Mouse (Mus musculus): Measurements from ENCODE around the gene Tfap2a. TPM values are rescaled to one million over a fixed set of nuclear protein-coding genes. Genes with fewer than 3 reads are reported as not detected.

Tfap2a gene
- total RNA-seq, 2 experiments from 2014 or later = 0.16 to 0.29 TPM

DNA sequence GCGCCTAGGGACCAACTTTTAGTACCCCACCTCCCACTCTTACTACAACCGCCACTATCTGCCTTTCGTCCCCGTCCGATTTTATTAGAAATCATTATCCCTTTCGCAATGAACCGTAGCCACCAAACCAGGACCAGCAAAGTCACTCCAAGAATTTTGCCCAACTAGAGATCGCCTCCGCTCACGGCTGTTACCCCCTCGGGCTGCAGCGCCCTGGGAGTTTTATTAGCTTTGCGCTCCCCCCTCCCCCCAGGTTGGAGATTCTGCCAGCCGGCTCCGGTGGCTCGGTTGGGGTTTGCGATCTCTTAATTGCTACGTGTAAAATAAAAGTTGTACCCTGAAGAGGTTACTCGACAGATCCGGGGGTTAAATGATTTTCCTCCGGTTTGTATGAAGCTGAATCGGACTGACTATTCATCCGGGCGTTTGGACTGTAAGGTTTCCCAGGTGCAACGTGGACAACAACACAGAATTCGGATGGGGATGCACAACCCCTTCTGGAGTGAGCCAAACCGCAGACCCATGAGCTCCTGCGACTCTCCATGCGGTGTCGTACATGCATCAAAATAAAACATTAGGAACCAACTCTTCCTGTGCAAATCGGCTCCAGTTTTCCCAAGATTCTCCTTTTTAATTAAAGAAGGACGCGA is 3.7 kb downstream of the Tfap2a start:
- no peak for DNase-seq

DNA sequence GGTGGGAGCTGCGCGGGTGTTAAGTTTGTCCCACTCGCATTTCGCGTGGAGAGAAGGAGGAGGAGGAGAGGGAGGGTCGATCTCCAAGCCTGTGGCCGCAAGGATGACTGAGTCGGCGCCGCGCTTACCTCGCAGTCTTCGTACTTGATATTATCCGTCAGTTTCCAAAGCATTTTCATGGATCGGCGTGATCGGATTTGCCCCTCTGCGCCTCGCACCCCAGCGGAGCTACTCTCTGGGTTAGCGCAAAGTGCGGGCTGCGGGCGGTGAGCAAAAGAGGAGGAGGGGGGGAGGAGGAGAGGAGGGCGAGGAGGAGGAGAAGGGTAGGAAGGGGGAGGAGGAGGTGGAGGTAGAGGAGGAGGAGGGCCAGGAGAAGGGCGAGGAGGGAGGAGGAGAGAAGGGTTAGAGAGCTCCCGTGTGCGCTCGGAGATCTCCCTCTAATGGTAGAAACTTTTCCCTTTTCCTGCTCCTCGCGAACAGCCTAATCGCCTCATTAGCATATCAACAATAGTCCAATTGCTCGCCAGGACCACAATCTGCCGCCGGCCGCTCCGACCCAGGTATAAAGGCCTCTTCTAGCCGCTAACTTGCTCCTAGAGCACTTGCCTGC is 4.5 kb downstream of the Tfap2a start:
- no peak for DNase-seq

DNA sequence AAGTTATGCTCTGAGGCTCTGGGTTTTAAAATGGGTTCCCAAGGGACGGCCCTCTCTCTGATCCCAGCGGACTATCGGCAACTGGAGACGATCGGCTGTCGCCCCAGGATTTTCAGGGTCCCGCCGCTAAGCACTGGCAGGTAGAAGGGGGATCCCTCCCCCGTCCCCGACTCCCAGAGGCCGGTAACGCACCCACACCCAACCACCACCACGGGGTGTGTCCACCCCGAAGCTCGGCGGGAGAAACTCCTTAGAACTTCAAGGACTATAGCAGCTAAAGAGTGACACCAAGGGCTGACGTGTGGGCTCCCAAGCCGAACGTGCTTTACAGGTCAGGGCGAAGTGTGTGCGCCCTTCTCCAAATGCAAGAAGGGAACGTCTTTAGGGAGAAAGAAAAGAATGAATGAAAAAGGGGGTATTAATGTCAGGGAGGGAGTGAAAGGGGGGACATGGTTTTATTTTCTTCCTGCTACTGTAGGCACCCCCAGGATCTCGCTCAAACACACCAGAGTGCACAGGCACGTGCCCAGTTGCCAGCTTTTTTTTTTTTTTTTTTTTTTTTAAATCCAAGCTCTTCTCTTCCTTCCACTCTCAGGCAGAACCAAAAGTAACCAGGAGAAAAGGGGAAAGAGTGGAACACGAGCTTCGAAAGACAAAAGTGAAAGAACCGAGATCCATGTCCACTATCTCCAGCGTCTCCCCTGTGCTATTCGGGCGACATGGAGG is 5.2 kb downstream of the Tfap2a start:
- DNase-seq = no peak

DNA sequence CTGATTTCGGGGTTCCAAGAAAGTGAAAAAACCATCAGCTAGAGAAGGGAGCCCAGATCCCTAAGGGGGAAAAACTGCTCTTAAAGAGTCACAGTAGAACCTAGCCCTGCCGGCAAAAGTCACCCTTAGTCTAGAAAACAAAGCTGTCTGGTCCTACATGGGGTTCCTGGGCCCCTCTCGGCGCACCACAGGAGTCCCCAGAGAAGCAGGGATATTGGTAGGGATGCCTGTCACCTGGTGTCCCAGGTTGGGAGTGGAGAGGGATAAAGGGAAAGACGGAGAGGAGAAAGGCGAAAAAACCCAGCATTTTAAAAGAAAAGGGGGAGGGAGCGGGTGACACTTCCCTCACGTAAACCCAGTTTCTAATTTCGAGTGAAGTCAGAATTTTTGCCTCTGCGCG is 6.1 kb downstream of the Tfap2a start:
- DNase-seq = no peak

DNA sequence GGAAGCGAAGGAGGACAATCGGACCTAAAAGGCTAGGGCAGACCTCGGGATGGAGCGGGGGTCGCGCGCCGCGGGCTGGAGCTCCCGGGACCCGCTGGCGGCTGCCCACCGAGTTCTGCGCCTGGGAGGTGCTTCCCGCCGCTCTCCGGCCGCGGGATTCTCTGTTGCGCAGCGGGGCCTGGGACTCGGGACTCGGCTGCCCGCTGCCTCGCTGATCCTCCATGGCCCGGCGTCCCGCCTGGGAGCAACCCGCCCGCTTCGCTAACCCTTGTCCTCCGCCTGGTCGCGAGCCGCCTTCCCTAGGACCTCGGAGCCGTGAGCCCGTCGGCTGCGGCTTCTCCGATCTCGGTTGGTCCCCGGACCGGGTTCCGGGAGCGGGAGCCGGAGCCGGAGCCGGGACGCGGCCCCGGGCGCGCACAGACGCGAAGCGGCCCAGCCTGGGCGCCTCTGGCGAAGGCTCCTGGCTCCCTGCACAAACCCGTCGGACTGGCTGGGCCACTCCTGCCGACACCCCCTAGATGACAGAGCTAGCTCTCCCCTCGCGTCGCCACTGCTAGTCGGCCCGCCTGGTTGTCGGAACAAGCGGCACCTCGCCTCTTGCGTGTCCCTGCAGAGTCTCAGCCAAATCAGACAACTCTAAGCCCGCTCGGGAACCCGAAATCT is 6.9 kb downstream of the Tfap2a start:
- DNase-seq = peak; percentile 44

DNA sequence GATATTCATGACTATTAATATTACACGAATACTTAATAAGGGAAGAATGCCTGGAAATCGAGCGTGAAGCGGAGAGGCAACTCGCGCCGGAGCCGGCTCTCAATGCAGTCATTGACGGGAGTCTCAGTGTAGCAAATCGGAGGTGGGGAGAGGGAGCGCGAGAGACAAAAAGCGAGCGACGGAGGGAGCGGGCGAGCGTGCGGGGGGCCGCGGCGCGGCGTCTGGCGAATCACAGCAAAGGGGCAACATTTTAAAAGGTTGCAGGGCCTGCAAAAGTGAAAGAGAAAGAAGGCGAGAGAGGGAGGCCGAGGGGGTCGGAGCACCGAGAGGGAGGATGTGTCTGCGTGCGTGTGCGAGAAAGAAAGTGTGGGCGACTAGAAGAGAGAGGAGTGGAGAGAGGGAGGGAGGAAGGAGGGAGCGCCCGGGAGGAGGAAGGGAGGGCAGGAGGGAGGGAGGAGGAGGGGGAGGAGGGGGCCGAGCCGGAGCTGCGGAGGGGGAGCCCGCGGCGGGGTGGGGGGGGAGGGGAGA is 7.5 kb downstream of the Tfap2a start:
- no peak for DNase-seq

DNA sequence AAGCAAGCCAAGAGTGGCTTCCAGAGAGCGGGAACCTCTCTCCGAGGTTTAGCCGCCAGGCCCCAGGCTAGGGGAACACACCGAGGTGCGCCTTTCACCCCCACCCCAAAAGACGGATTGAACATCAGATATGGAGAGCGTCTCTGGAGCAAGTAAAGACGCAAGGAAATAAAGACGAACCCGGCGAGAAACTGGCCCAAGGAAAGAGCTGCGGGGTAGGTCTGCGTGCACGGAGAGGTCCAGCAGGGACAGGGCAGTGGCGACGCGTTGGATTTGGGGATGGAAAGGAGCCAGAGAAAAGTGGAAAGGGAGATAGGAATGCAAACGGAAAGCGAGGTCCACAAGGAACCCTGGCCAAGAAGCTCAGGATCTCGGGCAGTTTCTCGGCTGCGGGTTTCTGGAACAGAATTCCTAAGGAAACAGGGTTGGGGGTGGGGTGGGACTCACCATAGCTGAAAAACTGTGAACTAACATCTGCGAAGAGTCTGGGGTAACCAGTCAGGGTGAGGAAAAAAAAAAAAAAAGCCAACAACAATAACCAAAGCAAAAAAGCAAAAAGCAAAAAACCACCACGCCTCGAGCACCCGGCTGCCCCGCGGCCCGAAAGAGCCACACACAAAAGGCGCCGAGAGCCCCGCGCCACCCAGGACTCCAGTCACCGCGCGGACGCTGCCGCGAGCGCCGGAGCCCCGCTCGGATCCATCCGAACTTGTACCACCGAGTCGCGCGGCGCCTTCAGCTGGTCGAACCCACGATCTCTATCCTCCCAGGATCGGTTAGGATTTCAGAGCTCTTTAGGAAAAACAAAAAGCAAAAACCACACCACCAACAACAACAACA is 8.4 kb downstream of the Tfap2a start:
- DNase-seq = no peak

DNA sequence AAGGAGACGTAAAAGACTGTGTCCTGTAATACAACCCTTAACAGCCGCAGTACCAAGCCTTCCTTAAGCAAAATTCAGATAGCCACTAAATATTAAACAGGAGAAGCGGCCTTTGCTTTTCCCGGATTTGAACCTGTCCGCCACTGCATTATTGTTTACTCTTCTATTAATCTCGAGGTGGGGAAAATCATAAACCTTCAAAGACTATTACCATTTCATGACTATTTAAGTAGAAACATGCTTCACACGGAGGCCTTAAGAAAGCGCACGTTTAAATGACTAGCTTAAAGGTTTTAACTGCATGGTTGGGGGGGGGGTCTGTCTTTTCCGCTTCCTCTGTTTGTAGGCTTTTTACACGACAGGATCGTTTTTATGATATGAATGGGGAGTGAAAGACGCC is 9.1 kb downstream of the Tfap2a start:
- no peak for DNase-seq

DNA sequence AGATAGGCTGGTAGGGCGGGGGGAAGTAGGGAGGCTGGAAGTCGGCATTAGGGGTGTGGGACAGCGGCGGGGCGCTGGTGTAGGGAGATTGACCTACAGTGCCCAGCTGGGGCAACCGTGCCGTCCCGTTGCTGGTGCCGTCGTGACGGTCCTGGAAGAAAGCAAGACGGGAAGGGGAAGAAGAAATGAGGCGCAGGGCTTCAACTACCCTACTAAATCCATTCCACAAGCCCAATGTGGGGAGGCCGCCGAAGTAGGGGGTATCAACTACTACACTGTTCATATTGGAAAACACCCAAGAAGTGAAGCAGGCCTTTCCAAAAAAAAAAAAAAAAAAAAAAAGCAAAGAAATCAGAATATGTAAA is 9.6 kb downstream of the Tfap2a start:
- DNase-seq = no peak

DNA sequence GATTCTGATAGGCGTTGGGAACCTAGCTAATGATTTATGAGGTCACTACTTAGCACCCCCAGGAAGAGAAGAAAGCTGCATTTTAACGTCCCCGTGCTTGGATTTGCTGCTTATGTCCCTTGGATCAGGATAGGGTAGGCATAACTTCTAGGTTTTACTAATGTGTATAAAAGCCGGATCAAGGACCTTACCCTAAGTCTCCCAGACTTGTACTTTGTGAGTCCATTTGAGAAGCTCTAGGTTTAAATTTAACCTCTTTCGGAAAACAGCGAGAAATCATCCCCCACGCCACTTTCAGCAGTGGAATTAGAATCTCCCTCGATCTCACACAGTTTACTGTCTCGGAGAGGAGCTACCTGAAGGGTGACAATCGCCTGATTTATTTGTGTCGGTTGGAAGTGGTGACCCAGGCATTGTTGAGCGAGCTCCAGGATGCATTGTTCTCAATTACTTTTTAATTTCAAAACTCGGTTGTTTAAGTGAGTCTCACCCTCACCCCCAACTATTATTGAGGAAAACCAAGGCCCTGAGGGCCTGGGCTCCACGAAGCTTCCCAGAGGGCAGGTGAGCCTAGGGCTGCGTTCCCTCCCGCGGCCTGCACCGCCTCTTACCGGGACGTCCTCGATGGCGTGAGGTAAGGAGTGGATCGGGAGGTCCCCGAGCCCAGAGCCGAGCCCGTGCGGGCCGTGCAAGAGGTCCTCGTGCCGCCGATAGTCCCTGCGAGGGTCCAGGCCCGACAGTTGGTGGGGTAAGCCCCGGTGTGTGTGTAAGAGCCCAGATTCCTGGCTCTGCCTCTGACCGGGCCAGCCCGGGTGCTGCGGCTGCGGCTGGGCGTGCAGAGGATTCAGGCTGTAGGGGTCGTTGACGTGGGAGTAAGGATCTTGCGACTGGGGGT is 10.2 kb downstream of the Tfap2a start:
- DNase-seq = no peak

DNA sequence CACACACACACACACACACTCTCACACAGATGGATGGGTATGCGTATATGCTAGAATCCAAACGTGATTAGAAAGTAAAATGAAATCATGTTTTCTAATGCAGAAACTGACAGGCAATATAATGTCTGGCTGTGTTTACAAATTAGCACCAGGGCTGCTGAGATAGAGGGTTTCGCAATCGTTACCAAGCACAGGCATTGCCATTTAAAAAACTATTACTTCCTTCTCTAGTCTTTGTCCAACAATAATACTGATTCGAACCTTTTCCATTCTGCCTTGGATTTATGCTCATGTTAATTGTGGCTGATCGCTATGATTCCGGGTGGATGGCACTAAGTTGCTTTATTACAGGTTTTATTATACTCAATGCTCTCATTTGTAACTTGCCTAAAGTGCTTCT is 12.3 kb downstream of the Tfap2a start:
- DNase-seq = no peak

DNA sequence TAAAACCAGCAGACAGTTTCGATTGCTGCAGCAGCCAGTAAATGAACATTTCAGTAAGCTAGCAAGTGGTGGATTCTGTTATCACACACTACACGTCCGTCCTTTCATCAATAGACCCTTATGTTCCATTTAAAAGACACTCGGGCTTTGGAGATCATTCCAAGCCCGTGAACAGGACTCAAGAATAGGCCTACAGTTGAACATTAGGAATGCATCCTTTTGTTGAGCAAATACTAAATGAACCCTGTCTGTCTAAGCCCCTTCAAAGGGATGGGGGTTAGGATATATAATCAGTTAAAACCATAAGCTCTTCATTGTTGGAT is 14.6 kb downstream of the Tfap2a start:
- no peak for DNase-seq

DNA sequence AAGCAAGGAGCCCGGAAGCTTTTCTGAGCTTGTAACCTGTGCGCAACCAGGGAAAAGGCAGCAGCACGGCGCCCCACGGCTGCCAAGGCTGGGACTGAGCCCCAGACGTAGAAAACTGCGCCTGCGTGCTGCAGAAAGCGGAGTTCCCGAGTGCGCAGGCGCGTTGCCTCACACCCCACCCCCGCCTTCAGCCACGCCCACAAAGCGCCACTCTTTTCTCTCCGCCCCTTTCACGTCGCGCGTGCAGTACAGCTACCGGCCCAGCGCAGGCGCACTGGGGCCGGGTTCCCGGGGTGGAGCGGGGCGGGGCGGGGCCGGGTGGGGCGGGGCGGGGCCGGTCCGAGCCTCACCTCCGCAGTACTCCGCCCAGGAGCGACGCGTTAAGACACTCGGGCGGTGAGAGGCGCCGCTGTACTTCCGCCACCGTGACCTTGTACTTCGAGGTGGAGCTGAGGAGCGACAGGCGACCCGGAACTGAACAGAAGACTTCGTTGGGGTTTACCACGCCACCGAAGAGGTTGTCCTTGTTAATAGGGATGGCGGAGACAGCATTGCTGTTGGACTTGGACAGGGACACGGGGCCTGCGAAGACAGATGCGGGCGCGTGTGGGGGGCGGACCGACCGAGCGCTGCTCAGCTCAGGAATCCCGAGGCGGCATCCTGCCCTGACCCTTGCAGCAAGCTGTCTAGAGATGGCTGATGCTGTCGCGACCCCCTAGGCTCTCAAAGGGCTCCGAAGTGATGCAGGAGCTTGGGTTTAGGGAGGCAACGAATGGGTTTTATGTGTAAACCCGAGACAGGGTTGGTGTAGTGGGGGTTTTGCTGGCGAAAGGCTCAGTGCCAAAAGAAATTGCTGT is 15.2 kb downstream of the Tfap2a start:
- peak; percentile 92 for DNase-seq

DNA sequence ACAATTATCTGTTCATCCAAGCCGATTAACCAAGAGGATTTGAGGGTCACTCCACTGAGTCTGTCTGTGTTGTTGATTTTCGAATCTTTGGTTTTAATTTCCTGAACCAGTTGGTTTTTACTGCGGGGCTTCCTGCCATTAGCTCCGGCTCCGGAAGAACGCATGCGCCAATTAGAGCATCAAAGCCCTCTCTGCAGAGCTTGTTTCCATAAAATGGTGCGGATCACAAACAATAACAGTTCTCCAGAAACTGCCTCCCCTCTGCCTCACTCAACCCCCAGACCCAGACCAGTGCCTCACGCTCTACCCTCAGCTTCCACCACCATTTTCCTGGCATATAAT is 18.5 kb downstream of the Tfap2a start:
- no peak for DNase-seq

DNA sequence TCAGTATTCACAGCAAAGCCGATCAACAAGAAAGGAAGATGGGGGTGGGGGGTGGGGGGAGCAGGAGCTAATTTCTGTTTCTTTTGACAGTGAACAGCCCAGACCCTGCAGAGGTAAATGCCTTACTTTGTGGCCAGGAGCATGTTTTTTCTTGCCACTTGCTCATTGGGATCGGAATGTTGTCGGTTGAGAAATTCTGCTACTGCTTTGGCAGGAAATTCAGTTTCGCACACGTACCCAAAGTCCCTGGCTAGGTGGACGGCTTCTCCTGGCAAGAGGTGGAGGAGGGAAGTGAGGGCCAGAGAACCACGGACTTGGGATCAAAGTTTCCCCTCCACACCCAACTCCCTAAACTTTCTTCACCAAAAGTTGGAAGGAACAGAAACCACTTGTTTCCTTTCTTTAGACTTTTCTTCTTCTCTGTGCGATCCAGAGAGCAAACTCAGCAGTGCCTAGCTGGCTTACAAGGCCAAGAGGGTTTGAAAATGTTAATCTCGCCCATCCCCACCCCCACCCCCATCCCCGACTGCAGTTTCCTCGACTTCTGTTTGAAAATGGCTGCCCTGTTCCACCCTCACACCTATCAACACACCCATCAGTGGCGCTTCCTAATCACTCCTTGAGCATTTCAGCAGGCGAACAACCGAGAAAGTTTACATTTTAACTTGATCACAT is 19.0 kb downstream of the Tfap2a start:
- DNase-seq = no peak

DNA sequence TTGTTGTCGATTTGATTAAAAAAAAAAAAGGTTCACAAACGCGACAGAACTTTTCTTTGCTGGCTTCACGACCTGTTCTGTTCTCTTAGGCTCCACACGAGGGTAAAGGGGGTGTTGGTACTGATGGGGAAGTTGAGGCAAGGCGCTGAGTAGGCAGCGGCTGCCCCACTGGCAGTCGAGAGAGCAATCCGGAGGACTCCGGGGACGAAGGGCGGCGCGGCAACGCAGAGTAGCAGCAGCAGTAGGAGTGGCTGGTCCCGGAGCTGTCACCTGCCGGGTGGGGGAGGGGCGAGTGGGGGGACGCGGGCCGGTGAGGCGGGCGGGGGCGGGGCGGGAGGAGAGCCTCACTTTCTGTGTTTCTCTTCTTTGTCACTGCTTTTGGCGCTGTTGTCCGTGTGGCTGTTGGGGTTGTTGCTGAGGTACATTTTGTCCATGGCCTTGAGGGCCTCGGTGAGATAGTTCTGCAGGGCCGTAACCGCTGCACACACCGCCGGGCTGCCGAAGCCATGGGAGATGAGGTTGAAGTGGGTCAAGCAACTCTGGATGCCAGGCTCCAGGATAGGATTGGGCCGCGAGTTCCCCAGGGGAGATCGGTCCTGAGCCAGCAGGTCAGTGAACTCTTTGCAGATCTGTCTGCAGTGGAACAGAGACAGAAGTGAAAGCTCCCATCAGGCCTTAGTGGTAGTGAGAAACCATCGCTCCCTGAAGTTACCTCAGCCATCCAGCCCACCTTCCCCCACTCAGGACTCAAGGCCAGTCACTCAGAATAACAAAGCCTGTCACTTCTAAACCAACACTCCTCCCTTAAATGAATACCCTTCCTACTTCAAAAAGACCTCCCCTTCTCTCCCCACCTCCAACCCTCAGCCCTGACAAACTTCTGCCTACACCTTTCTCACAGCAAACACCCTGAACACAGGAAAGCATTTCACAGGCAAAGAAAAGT is 21.1 kb downstream of the Tfap2a start:
- DNase-seq = no peak

DNA sequence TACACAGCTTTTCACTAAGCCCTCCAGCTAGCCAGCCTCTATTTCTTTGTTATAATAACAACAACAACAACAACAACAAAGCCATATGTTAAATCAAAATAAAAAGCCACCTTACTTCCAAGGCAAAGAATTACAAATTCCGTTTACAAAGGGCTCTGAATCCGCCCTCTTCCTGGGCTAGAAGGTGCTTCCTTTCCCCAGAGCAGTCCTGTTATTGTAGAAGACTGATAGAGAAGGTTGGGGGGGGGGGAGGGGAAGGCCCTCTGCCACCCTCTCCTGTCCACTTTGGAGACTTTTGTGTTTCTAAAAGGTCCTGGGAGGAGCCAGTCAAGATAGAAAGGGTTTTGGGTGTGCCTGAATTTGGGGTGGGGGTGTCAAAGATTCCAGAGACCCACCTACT is 23.6 kb downstream of the Tfap2a start:
- no peak for DNase-seq

DNA sequence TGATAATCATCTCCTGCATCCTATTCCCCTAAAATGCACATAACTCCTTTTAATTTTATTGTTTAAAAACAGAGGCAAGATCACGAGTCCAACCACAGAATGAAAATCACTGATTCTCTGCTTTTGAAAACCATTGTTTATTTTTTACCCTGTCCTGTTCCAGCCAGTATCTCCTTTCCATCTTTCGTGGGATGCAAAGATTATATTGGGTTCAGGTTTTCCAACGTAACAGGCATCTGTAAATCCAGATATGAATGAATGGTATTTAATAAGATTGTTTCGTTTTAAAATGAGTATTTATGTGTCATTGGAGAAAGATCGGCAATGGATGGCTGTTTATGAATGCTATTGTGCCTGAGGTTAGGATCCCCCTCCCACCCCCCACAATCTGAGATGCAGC is 24.5 kb downstream of the Tfap2a start:
- DNase-seq = no peak

DNA sequence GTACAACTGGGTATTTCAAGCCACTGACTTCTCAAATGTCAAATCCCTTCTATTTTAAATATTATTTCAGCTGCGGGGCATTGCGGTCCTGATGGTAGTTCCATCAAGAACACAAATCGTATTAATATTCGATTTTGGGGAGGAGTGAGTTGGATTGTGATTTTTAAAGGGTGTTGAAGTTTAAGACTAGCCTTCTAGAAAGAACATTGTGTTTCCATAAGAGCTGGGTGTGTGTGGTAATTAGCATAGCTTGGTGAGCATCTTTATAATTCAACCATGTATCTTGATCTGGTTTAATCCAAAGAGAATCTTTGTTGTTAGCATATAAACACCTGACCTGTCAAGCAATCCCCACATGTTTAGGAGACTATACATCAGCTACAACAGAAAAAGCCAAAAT is 24.9 kb downstream of the Tfap2a start:
- no peak for DNase-seq
